Mouse (Mus musculus): Measurements from ENCODE around the gene Dhrs1. TPM values are rescaled to one million over a fixed set of nuclear protein-coding genes. Genes with fewer than 3 reads are reported as not detected.

Gene Dhrs1
- total RNA-seq, 2 experiments from 2014 or later: 29.5 to 32.1 TPM

DNA sequence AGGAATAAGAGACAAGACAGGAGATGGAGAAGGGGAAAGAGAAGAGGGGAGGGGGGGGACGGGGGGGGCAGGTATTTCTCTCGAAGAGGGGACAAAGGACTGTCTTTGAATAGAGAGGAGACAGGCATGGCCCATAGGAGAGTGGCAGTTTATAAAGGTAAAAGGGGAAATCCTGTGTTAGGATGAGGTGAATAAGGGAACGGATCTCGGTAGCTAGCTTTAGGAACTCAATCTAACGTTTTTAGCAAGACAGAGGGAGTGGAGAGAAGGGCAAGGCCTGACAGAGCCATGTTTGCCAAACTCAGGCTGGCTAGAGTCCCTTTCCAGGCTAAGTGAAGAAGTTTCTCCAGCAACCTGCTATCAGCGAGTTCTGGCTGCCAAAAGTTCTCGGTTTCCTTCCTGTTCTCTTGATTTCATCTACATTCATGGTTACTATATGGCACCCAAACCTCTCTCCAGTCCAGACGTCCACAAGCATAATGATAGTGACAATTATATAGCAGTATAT lies 23.0 kb downstream of the Dhrs1 start:
- DNase-seq (ENCODE audit: low spot score): no peak

DNA sequence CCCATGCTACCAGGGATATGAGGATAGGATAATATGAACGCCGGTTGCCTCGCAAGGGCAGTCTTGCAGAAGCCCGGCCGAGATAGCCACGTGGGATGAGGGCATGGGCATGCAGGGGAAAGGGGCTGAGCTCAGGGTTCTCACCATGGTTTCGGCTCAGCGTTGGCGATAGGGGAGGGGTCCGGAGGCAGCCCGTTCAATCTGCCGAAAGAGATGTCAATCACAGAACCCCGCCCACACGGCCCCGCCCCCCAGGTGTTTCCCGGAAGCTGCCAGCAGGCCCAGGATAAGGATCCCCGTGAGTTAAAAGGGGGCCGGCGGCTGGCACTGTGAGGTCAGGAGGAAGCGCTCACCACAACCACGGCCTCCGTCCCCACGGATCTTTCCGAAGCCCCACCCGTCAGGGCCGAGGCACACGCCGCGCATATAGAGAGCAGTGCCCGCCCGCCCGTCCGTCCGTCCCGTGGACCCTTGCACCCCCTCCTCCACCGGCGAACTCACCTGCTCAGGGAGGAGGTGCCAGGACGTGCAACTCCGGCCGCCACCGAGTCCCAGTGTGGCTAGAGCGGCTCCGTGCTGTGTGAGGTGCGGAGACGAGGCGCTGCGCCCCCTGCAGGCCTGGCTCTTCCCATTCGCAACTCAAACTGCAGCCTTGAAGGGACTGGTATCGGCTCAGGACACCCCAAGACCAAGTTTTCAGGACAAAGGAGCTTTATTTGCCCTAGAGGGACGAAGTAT lies 23.6 kb downstream of the Dhrs1 start, which contains the start of gene Rabggta:
TSS of gene Rabggta (minus strand) at position 564 of the 738 bp plus-strand sequence.
- DNase-seq (ENCODE audit: low spot score): peak; percentile 88

DNA sequence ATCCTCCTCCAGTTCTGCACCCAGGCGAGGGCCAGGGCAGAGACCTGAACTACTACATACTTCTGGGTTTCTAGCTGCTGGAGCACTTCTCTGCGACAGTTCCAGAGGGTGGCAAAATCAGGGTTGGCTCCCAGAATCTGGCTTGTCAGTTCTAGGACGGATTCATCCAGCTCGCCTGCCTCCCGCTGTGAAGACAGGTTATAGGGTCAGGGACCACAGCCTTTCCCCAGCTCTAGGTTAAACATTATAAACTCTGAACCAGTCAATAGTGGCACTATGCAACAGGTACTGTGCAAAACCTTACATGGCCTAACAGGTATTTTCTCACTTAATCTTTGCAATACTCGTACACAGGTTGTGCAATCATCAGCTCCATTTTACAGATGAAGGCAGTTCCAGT lies 24.4 kb downstream of the Dhrs1 start:
- DNase-seq (ENCODE audit: low spot score): no peak

DNA sequence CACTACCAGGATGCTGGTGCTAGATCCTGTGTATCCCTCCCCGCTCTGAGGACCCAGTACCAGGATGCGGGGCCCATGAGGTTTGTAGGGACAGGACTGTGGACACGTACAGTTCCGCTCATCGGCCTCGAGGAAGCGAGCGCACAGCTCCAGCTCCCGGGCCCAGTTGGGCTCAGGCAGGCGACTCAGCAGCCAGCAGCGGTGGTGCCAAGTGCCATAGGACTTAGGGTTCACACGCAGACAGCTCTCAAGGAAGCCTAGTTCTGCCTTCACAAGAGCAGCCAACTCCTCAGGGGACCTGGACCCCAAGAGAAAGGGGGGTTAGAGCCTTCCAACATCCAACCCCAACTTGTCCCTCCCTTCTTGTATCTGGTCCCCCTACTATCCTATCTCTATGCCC lies 24.8 kb downstream of the Dhrs1 start:
- no peak for DNase-seq (ENCODE audit: low spot score)

DNA sequence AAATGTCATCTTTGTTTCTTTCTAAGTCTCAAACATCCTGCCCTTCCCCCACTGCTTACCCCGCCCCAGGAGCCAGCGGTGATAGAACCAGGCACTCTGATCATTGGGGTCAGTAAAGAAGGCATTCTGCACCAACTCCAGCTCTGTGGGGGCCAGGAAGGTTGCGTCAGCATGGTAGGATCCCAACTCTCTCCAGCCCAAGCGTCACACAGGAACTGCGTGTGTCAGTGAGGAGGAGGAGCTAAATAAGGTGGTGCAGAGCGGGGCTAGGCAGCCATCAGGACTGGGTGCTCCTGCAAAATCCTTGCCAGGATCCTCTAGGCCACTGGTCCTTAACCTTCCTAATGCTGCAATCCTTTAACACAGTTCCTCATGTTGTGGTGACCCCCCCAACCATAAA lies 25.8 kb downstream of the Dhrs1 start:
- DNase-seq (ENCODE audit: low spot score): no peak

DNA sequence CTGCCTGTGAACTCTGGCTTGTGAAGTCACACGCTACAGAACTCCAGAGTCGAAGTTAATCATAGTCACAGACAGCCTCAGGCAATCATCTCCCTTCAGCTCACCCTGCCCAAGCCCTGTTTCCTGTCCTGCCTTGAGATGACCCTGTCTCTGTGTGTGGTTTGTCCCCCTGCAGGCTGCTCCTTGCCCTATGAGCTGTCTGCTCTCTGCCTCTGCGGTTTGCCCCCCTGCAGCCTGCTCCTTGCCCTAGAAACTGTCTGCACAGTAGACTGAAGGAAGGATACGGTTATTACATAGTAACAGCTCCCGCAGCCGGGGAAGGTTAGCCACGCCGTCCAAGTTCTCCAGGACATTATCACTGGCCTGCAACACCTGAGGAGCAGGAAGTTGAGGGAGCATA lies 28.6 kb downstream of the Dhrs1 start:
- DNase-seq (ENCODE audit: low spot score): no peak

DNA sequence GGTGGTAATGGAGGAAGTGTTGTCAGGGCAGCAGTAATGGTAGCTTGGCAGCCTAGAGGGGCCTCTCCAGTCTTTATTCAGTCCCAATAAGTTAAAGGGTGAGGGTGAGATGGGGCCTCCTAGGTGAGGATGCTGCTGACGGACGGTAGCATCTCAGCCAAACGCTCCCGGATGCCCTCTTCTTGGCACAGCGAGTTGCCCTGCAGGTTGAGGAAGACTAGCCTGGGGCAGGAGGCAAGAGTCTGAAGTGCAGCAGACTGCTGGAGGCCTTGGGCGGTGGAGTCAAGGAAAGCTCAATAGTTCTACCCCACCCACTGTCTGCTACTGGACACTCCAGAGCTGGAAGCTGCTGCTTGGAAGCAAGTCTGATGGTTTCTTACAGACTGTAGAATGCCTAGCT lies 29.2 kb downstream of the Dhrs1 start:
- no peak for DNase-seq (ENCODE audit: low spot score)

DNA sequence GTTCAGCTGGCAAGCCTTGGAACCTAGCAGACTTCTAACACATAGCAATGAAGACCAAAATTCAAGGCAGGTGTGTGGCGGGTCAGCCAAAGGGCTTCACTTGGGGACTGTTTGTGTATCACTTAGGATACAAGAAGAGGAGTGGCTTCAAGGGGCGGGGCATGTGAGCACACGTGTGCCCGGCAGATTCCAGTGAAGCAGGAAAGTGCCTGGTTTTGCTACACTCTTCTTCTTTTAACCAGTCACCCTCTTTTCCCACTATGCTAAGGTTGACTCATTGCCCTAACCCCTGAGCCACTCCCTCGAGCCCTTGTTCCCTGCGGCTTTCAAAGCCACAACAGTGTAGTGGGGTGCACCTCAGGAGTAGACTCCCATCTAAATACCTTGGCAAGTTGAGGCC lies 30.6 kb downstream of the Dhrs1 start:
- DNase-seq (ENCODE audit: low spot score): no peak

DNA sequence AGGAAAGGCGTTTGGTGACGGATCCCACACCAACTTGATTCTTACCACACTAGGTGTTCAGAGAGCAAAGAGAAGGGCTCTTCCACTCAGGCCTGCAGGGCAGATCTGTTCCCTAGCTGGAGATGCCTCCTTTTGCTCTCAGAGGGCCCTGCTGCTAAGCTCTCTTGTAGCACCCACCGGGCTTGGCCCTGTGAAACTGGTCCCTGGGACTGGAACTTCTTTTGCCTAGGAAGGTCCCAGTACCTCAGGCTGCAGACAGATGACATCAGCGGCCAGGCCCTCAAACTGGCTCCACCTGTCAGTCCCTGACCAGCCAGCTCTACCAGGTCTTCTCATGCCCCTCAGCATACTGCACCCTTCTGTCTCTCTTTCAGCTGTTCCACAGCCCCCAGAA lies 31.8 kb downstream of the Dhrs1 start, which contains the start of gene Tgm1:
TSS of gene Tgm1 (minus strand) at position 198 of the 394 bp plus-strand sequence.
- DNase-seq (ENCODE audit: low spot score): no peak

DNA sequence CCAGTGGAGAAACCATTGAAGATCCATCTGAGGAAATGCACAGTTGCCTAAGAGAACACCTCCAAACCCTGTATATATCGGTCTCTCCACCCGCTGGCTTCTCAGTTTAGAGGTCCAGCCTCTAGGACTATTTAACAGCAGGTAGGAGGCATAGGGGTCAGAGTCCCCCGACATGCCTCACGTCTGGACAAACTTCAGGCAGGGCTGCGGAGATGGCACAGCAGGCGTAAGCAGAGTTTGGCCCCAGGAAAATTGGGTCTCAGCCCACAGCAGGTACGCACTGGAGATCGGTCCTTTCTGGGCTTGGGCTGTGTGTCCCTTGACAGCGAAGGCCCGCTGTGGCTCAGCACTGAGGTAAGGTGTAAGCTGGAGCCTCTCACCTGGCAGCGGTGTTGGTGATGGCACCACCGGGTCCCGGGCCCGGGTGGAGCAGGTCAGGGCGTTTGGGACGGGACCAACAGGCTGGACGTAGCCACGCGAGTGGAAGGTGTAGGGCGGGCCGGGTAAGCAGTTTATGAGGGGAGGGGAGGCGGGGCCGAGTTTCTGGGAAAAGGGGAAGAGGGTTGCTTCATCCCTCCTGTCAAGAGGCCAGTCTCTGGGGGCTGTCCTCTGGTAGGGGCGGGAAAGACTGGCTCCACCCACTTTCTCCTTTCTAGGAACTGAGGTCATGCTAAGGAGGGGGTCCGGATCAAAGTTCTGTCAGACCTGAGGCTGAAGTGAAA lies 32.3 kb downstream of the Dhrs1 start:
- peak; percentile 18 for DNase-seq (ENCODE audit: low spot score)

DNA sequence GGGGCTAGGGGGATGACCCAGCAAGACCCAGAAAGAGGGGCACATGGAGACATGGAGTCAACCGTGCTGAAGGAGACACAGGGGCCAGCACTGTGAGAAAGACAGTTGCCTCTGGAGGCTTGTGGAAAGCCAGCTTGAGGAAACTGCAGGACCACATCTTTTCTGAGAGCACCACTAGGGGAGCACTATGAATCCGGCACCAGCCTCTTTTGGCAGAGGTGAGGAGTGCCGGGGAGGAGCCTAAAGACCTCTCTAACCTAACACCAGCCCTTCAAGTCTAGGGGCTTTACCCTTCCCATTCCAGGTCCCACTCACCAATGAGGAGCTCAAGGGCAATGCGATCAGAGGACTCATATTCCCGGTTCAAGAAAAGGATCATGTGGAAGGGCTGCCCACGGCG lies 33.7 kb downstream of the Dhrs1 start:
- DNase-seq (ENCODE audit: low spot score): no peak

DNA sequence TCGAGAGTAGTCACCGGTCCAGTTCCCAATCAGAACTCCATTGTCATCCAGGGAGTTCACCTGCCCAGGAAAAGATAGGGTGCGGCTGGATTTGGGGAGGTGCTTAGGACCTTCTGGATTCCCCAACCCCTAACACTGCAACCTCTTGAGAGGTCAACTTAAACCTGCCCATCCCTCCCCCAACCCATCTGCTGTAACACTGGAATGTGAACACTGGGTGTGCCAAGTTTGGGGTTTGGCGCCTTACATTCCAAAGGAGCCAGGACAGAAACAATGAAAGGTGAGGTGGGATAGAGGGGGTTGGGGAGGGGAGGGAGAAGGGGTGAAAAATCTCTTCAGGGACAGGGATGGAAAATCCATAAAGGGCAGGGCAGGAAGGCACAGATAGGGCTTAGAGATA lies 36.0 kb downstream of the Dhrs1 start:
- no peak for DNase-seq (ENCODE audit: low spot score)

DNA sequence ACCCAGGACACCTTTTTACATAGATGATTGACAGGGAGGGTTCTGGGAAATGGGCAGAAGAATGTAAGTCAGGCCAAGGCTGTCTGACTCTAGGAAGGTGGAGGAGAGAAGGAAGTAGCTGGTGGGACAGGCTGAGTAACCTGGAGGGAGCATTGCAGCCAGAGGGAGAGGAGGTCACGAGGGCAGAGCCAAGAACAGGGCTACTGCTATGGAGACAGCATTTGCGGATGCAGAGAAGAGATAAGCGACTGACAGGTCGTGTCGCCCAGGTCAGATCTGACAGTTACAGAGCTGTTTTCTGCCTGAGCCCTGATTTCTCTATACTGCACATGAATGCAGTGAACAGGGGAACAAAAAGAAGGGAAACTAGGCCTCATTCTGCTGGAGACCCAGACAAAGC lies 38.1 kb downstream of the Dhrs1 start:
- no peak for DNase-seq (ENCODE audit: low spot score)

DNA sequence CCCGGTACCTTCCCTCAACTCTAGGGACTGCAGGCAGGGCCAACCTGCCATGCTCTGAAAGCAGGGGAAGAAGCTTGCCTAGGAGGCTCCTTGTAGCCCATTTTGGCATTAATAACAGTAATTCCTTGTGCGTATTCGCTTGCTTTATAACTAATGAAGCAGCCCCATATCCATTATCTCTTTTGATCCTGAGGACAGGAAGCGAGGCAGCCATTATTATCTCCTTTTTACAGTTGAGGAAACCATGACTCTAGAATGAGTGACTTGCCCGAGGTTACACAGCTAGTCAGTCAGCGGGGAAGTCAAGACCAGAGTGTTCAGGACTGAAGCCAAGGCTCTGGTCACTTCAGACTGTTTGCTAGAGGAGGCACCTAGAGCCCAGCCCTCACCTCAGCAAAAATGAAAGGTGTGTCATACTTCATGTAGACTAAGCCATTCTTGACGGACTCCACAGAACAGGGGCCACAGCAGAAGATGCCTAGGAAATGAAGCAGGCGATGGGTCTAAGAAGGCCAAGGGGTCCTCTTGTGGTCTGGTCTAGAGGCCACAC lies 39.4 kb downstream of the Dhrs1 start:
- no peak for DNase-seq (ENCODE audit: low spot score)

DNA sequence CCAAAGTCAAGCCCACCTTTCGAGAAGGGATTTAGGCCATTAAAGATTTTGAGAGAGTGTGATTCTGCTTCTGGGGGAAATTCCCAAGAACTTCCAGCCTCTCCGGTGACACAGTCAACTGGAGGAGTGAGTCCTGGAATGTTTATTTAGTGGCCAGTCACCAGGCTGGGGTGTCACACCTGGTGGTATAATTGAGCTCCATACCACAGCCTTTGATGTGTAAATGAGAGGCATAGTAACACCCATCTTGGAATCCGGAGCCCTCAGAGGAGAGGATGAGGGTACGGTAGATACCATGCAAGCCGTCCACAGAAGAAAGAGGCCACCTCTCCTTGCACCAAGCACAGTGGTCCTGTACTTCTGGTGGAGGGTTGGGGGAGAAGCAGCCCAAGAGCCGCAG lies 42.7 kb downstream of the Dhrs1 start:
- no peak for DNase-seq (ENCODE audit: low spot score)

DNA sequence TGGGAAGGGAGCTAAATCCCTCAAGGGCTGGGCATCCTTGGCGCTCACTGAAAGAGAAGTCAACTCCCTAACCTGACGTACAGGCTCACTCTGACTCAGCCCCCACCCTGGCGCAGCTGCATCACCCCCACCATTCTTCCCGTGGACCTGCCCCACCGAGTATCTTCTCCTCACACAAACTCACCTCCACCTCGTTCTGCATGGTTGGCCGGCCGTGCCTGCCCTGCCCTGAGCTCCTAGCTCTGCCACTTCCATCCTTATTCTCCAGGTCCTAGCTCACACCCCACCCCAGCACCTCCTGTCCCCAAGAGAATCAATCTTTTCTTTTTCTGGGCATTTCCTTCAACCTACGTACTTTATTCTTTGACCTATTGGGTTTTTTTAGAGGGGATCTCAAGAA lies 44.4 kb downstream of the Dhrs1 start:
- DNase-seq (ENCODE audit: low spot score): no peak

DNA sequence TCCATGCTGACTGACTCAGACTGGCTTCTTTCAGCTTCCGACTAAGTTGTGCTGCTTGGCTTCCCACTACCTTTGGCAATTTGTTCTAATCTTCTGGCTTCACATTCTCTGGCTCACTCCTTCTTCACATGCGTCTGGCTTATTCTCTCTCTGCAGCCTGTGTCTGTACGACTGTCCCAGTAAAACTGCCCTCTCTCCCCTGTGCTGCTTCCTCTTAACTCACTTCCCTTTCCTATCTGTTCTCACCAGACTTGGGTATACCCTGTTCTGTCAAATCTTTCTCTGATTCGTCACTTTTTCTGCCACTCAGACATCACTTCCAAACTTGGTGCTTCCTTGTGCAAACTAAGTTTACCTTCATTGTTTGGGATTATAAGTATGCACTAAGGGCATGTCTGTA lies 48.3 kb downstream of the Dhrs1 start:
- no peak for DNase-seq (ENCODE audit: low spot score)

DNA sequence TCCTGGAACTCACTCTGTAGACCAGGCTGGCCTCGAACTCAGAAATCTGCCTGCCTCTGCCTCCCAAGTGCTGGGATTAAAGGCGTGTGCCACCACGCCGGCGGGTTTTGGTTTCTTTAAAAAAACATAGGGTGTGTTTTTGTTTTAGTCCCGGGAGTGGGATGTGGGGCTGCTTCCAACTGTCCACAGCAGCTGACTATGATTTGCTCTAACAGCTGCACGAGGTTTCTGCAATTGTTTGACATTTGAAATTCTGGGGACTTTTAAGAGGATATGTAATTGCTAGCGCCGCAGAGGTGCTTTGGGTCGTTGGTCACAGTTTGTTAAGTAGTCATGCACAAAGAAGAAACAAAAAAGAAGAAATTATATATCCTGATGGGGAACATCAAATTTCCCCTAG lies 56.1 kb downstream of the Dhrs1 start:
- DNase-seq (ENCODE audit: low spot score): no peak

Measured in gastrocnemius, adult 18-20 months (tissue).